Mouse (Mus musculus): ENCODE data around the gene Palld. TPM values are rescaled to one million over a fixed set of nuclear protein-coding genes. Genes with fewer than 3 reads are reported as not detected.

The Palld gene
- total RNA-seq, 2 experiments from 2014 or later: 40.5 to 41.4 TPM

GRCm38 (mm10) chr8:61776560-61776959 is 125.9 kb downstream of the Palld start:
- no peak for DNase-seq (ENCODE audit: low spot score in 2 of 2)

DNA sequence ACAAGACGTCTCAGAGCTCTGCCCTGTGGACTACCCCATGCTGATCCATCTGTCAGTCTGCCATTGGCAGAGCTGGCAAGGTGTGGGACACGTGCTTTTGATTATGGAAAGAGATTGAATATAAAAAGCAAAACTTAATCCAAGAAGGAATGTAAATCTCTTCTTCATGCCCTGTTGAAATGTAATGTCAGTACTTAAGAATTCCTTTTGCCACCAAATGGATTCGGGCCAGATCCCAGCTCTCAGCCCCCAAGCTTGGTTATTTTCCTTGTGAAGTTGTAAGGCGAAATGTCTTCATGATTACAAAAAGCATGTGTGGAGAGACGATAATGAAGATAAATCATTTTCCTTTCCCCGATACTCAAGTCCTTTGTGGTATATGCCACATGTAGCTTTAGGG is 126.6 kb downstream of the Palld start:
- DNase-seq (ENCODE audit: low spot score in 2 of 2): no peak

- DNase-seq (ENCODE audit: low spot score in 2 of 2): no peak
These were observed 128.3 kb downstream of the Palld start for GRCm38 (mm10) chr8:61774161-61774560.

GRCm38 (mm10) chr8:61773595-61774088 is 128.8 kb downstream of the Palld start:
- DNase-seq (ENCODE audit: low spot score in 2 of 2): no peak

GRCm38 (mm10) chr8:61771328-61771727 is 131.2 kb downstream of the Palld start:
- DNase-seq (ENCODE audit: low spot score in 2 of 2): no peak

DNA sequence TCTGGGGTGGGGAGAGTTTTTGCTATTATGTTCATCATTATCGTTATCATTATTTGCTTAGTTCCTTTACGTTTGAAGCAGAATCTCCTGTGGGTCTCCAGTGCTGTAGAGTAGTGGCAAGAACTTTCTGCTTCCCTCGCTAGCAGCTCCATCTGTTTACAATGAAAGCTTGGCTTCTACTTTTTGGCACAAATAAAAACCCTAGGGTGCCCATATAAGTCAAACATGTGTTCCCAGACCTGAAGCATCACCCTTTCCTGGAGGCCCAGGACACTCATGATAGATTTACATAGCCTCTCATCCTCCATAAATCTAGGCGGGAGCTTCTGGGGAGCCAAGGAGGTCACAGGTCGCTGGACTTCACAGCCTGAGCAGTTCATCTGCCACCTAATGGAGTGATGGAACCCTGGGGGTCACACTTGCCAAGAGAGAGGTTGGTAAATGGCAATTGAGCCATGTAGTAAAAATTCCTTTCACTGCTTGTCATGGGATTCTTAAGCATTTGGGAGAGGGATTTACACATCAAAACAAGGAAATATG is 133.1 kb downstream of the Palld start:
- no peak for DNase-seq (ENCODE audit: low spot score in 2 of 2)

DNA sequence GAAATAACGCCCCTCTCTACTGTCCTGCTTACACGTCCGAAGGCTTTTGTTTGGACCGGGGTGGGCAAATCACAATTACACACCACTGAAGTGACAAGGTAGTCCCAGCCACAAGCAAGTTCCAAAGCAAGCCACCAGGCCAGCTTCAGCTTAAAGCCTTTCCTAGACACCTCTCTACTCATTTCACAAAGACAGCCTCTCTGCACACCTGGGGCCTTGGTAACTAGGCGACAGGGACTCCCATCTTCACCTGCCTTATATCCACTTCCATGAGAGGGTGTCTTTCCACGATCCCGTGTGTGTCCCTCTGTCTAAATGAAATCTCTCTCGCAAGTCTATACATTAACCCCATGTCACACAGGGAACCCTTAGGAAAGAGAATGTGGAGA is 142.3 kb downstream of the Palld start:
- DNase-seq (ENCODE audit: low spot score in 2 of 2): no peak

- peak in 1 of 2 experiments; percentile 8 for DNase-seq (ENCODE audit: low spot score in 2 of 2)
These were observed 142.9 kb downstream of the Palld start for GRCm38 (mm10) chr8:61759327-61760189.

GRCm38 (mm10) chr8:61758686-61759326 is 143.7 kb downstream of the Palld start:
- DNase-seq (ENCODE audit: low spot score in 2 of 2): no peak

- no peak for DNase-seq (ENCODE audit: low spot score in 2 of 2)
These were observed 145.2 kb downstream of the Palld start for GRCm38 (mm10) chr8:61756971-61757965.

GRCm38 (mm10) chr8:61755186-61755585 is 147.3 kb downstream of the Palld start:
- no peak for DNase-seq (ENCODE audit: low spot score in 2 of 2)

DNA sequence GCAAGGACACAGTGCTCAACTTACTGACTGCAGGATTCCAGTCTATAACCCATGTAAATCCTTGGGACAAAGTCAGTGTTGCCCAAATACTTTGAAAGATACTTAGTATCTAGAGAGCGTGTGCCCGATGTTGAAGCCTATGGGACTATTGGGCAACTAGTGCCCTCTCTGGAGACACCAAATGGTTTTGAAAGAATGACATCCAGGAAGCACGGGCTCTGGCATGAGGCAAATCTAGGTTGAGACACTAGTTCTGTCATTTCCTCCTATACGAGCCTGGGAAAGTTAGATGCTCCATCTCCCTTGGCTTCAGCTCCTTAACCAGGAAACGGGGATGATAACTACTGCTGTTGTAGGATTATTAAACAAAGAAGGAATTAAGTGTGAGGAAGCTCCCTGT is 155.4 kb downstream of the Palld start:
- DNase-seq (ENCODE audit: low spot score in 2 of 2): no peak

DNA sequence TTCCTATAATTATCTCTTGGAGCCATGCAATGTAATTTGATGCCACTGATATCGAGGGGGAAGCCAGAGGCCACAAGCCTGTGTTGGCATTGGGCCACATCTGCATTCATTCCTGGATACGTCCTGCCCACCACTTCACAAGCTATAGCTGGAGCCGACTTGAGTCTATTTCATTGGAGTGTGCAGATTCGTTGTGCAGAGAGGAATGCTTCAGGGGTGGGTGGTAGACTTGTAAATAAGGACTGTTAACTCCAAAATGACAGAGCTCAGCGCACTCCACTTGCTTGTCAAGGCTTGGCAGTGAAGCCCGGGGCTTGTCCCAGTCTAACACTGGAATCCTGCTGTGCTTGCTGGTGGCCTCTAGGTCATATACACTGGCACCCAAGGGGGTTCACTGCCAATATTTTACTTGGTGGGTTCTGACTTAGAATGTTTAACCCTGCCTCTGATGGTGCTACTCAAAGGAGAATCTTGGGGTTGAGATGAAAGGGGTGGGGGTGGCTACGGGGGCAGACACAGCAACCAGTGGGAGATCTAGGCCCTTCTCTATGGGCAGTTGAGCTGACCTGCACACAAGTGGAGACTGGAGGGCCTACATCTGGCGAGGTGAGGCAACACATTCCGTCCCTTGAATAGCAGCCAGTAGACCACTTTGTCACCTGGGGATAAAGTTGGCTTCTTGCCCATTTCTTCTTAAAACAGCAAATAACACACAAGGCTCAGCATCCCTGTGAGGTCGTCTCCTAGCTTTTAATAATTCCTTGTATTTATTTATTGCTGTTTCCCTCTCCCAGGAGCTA is 157.1 kb downstream of the Palld start:
- no peak for DNase-seq (ENCODE audit: low spot score in 2 of 2)

DNA sequence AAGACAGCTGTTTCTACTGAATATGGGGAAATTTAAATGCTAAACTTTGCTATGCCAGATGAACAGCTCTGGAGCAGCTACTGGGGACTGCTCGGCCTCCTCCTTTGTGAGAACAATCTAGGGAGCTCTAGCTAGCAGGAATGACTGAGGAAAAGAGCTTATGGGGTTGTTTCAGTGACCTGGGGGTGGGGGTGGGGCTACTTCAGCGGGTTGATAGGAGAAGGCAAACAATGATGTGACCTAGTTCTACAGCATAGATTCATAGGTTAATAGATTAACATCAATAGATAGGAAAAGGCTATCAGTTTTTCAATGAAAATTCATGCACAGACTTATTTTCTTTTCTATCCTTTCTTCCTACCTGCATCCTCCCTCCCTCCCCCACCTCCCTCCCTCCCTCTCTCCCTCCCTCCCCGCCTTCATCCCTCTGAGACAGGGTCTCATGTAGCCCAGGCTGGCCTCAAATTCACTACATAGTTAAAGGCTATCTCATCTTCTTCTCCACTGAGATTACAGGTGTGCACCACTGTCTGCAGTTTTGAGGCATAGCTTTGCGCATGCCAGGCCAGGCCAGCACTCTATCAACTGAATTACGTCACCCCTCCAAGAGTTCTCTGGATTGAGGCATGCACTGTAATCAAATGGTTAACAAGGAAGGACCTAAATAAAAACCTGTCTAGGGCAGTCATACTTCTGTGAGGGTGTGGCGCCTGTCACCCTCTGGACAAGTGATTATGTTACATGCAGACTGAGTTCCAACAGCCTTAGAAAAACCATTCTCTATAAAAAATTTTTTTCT is 158.5 kb downstream of the Palld start:
- DNase-seq (ENCODE audit: low spot score in 2 of 2): no peak

GRCm38 (mm10) chr8:61737465-61737864 is 165.0 kb downstream of the Palld start:
- DNase-seq (ENCODE audit: low spot score in 2 of 2): no peak

GRCm38 (mm10) chr8:61736739-61737243 is 165.7 kb downstream of the Palld start:
- no peak for DNase-seq (ENCODE audit: low spot score in 2 of 2)

DNA sequence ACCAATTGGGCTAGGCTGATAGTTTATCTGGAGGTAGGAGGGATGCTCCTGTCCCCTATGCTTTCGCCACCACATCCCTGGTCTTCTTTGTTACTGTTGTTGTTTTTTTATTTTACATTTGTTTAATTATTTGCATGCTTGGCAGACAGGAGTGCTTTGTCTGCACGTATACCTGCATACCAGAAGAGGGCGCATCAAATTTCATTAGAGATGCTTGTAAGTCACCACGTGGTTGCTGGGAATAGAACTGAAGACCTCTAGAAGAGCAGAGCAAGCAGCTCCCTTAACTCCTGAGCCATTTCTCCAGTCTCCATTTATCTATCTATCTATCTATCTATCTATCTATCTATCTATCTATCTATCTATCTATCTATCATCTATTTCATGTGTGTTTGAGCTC is 166.4 kb downstream of the Palld start:
- DNase-seq (ENCODE audit: low spot score in 2 of 2): no peak

GRCm38 (mm10) chr8:61734164-61734563 is 168.3 kb downstream of the Palld start:
- no peak for DNase-seq (ENCODE audit: low spot score in 2 of 2)

GRCm38 (mm10) chr8:61732184-61732583 is 170.3 kb downstream of the Palld start:
- no peak for DNase-seq (ENCODE audit: low spot score in 2 of 2)

Data from adrenal gland, postnatal 4 days (tissue).